Mouse (Mus musculus) forebrain, embryonic 13.5 days (tissue): ENCODE data around the gene Tmem160. TPM values are rescaled to one million over a fixed set of nuclear protein-coding genes. Genes with fewer than 3 reads are reported as not detected.

ENCODE experiments used
- ATAC-seq: fragments of 200-750 bp; cut with Nextera tagmentation; 2 replicates; pipeline ENCODE4 v1.8.0; 2017
- H3K27ac ChIP-seq: fragments of 300-500 bp; sonication (generic); 2 replicates; pipeline ENCODE4 v1.5.1; 2015; ENCODE audit warnings: inconsistent platforms, mild to moderate bottlenecking, moderate library complexity
- H3K27me3 ChIP-seq: fragments of 300-500 bp; sonication (generic); 2 replicates; pipeline ENCODE4 v1.6.1; 2015; ENCODE audit warnings: mild to moderate bottlenecking, inconsistent platforms
- H3K36me3 ChIP-seq: fragments of 300-500 bp; sonication (generic); 2 replicates; pipeline ENCODE4 v1.6.1; 2015; ENCODE audit warnings: mild to moderate bottlenecking, inconsistent platforms; ENCODE audit not compliant: poor library complexity, severe bottlenecking
- H3K4me1 ChIP-seq: fragments of 300-500 bp; sonication (generic); 2 replicates; pipeline ENCODE4 v1.6.1; 2015; ENCODE audit warnings: inconsistent platforms
- H3K4me2 ChIP-seq: fragments of 300-500 bp; sonication (generic); 2 replicates; pipeline ENCODE4 v1.6.1; 2015; ENCODE audit warnings: inconsistent platforms, mild to moderate bottlenecking, moderate library complexity
- H3K4me3 ChIP-seq: fragments of 300-500 bp; sonication (generic); 2 replicates; pipeline ENCODE4 v1.5.1; 2015; ENCODE audit warnings: mild to moderate bottlenecking, inconsistent platforms
- H3K9ac ChIP-seq: fragments of 300-500 bp; sonication (generic); 2 replicates; pipeline ENCODE4 v1.6.1; 2015; ENCODE audit warnings: mild to moderate bottlenecking, inconsistent platforms
- H3K9me3 ChIP-seq: fragments of 300-500 bp; sonication (generic); replicated peaks from 2 replicates; pipeline ENCODE4 v1.6.1; 2016; ENCODE audit warnings: inconsistent platforms
- WGBS: fragments of 180-500 bp; shearing (Covaris S2); methylation state at CpG from one replicate; pipeline ENCODE4 v1.1.7; 2015; 5-methylcytosine and 5-hydroxymethylcytosine counted together
- polyA plus RNA-seq: library from polyadenylated mRNA; unstranded; fragments of >200 nt; fragmentation: Nextera tagmentation; extraction: Ambion mirVana; gene quantifications from 2 replicates; pipeline ENCODE4 v1.2.1, GENCODE M21; 2015

The Tmem160 gene
- polyA plus RNA-seq, 1 experiment from 2014 or later: 56.4 TPM

- Histone ChIP-seq H3K4me2 (peak overlapping the region; percentile 92), H3K9ac (peak overlapping the region; percentile 76), H3K9me3 (no peaks in the 10 kb centered on the region), H3K36me3 (0 out of 2 replicates have a peak, but pooled peaks cover 17% of the 10 kb centered on the region), H3K27ac (peak overlapping the region; percentile 54), H3K4me3 (peak overlapping the region; percentile 77), H3K27me3 (0 out of 2 replicates have a peak, but pooled peaks cover 5% of the 10 kb centered on the region), H3K4me1 (peaks cover 11% of the 10 kb centered on the region)
- peak; percentile 81 for ATAC-seq
- WGBS: under 1% methylated on average over 23 of the region's 23 CpGs
Measured at GRCm38 (mm10) chr7:16453118-16453711, 636 bp downstream of the Tmem160 start.

DNA sequence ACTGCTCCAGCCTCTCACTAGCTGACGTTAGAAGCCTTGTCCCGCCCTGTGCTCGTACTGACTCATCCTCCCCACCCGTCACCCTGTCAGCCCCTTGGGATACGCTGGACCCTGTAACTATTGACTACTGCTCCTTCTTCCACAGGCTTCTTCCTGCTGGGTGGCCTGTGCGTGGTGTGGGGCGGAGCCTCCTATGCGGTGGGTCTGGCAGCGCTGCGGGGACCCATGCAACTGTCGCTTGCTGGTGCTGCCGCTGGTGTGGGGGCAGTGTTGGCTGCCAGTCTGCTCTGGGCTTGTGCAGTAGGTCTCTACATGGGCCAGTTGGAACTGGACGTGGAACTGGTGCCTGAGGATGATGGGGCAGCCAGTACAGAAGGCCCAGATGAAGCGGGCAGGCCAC, 2.4 kb downstream of the Tmem160 start:
- WGBS: 94% methylated on average over 14 of the region's 14 CpGs
- Histone ChIP-seq H3K27me3 (0 out of 2 replicates have a peak, but pooled peaks cover 5% of the 10 kb centered on the region), H3K4me3 (no peak overlapping the region), H3K4me2 (no peak overlapping the region), H3K36me3 (0 out of 2 replicates have a peak, but pooled peaks cover 17% of the 10 kb centered on the region), H3K9me3 (no peaks in the 10 kb centered on the region), H3K4me1 (peaks cover 11% of the 10 kb centered on the region), H3K27ac (no peak overlapping the region), H3K9ac (no peak overlapping the region)
- ATAC-seq: no peak

DNA sequence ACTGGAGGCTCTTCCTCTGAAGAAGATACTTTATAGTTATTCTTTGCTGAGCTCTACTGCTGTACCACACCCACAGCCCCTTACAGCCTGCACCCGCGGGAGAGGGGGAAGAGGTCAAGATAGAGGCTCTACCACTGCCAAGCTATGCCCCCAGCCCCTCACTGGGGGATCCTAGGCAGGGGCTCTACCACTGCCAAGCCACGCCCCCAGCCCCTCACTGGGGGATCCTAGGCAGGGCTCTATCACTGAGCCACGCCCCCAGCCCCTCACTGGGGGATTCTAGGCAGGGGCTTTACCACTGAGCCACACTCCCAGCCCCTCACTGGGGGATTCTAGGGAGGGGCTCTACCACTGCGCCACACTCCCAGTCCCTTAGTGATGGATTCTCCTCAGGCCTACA, 3.7 kb downstream of the Tmem160 start:
- H3K4me1 ChIP-seq: peaks cover 11% of the 10 kb centered on the region
- H3K9me3 ChIP-seq: no peaks in the 10 kb centered on the region
- no peak overlapping the region for H3K27ac ChIP-seq
- WGBS: 82% methylated on average over 5 of the region's 5 CpGs
- no peak overlapping the region for H3K9ac ChIP-seq
- H3K4me3 ChIP-seq: no peak overlapping the region
- 0 out of 2 replicates have a peak, but pooled peaks cover 17% of the 10 kb centered on the region for H3K36me3 ChIP-seq
- H3K4me2 ChIP-seq: no peak overlapping the region
- no peak for ATAC-seq
- H3K27me3 ChIP-seq: peaks cover 13% of the 10 kb centered on the region; the same call in 1 of the 2 replicates

DNA sequence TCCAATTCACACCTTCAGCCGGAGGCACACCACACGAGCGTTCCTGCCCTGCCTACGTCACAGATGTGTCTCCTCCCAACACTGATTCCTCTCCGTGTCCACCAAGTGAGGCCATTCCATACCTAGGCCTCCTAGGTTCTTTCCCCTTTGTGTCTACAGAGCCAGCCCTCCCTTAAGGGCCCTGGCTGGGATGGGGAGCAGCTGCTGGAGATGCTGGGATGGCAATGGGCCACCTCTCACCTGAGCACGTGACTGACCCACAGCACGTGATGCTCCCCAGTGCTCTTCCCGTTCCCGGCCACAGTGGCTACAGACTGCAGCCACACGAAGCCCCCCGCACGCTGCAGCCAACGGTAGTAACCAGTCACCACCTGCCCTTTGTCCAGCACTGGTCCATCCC, 8.0 kb downstream of the Tmem160 start:
- Histone ChIP-seq H3K9me3 (no peaks in the 10 kb centered on the region), H3K36me3 (0 out of 2 replicates have a peak, but pooled peaks cover 11% of the 10 kb centered on the region), H3K9ac (no peak overlapping the region), H3K4me1 (no peaks in the 10 kb centered on the region), H3K4me2 (no peak overlapping the region), H3K4me3 (no peak overlapping the region), H3K27ac (no peak overlapping the region), H3K27me3 (peaks cover 30% of the 10 kb centered on the region)
- no peak for ATAC-seq
- 71% methylated on average over 13 of the region's 13 CpGs for WGBS

DNA sequence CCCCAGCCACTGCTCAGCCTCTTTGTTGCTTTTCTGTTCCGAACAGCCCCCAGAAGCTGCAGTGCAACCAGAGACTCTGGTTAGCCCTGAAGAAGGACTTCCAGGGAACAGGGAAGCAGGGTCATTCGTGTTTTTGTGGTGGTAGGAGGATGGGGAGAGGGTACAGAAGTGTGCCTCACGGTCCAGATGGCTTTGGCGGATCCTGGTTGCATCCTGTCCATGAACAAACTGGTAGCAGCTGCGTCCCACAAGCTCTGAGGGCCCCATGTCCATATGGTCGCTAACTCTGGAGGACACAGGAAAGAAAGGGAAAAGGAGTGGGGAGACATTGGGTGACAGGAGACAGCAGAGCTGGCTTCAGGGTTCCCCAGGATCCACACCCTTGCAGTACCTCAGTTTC, 8.6 kb downstream of the Tmem160 start:
- H3K9ac ChIP-seq: no peak overlapping the region
- H3K4me3 ChIP-seq: no peak overlapping the region
- no peaks in the 10 kb centered on the region for H3K4me1 ChIP-seq
- no peak overlapping the region for H3K4me2 ChIP-seq
- H3K36me3 ChIP-seq: 0 out of 2 replicates have a peak, but pooled peaks cover 5% of the 10 kb centered on the region
- H3K27me3 ChIP-seq: peaks cover 30% of the 10 kb centered on the region
- H3K9me3 ChIP-seq: no peaks in the 10 kb centered on the region
- 59% methylated on average over 6 of the region's 6 CpGs for WGBS
- ATAC-seq: no peak
- no peak overlapping the region for H3K27ac ChIP-seq

GRCm38 (mm10) chr7:16461705-16462104, 9.1 kb downstream of the Tmem160 start:
- 78% methylated on average over 6 of the region's 6 CpGs for WGBS
- no peak overlapping the region for H3K4me2 ChIP-seq

DNA sequence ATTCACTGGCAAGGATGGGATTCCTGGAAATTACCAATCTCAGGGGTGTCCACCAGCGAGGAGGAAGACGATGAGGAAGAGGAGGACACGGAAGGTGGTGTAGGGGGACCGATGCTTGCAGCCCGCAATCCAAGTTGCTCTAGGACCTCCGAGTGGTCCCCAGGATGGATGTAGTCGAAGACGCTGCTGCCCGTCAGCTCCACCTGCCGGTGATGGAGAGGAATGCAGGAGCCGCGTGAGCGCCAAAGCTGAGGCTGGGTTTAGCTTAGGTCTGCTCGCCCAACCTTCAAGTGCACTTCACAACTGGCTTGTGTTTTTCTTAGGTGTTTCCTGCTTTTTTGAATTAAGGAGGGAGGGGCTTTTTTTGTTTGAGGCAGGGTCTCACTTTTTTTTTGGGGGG, 10.6 kb downstream of the Tmem160 start:
- Histone ChIP-seq H3K4me2 (no peak overlapping the region), H3K4me3 (no peak overlapping the region), H3K27me3 (peaks cover 34% of the 10 kb centered on the region), H3K4me1 (peaks cover 9% of the 10 kb centered on the region), H3K9me3 (no peaks in the 10 kb centered on the region), H3K36me3 (no peaks in the 10 kb centered on the region), H3K9ac (no peak overlapping the region), H3K27ac (no peak overlapping the region)
- 4% methylated on average over 14 of the region's 14 CpGs for WGBS
- peak; percentile 67 for ATAC-seq

More at GRCm38 (mm10) chr7:16461705-16462104, 9.1 kb downstream of the Tmem160 start:
- no peak overlapping the region for H3K4me3 ChIP-seq
- H3K9ac ChIP-seq: no peak overlapping the region
- no peaks in the 10 kb centered on the region for H3K36me3 ChIP-seq
- ATAC-seq: no peak
- H3K27me3 ChIP-seq: peaks cover 30% of the 10 kb centered on the region
- H3K4me1 ChIP-seq: no peaks in the 10 kb centered on the region
- H3K27ac ChIP-seq: no peak overlapping the region
- H3K9me3 ChIP-seq: no peaks in the 10 kb centered on the region

DNA sequence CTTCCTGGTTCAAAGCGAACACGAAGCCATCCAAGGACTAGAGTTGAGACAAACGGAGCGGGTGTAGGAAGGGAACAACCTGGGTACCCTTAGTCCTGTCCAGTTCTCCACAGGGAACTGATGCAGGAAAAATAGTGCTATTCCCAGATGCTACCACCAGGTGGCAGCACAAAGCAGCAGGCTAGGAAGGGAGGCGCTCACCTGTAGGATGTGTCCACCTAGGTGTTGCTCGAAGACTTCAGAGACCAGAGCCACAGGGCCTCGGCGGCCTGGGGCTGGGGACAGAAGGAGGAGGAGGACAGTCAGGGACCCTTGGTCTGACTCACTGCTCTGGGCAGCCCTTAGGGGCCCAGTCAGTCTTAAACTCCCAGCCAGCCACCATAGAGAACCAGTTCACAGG, 12.6 kb downstream of the Tmem160 start:
- no peak for ATAC-seq
- no peak overlapping the region for H3K9ac ChIP-seq
- no peak overlapping the region for H3K4me3 ChIP-seq
- peaks cover 15% of the 10 kb centered on the region for H3K4me1 ChIP-seq
- H3K9me3 ChIP-seq: no peaks in the 10 kb centered on the region
- 6% methylated on average over 8 of the region's 8 CpGs for WGBS
- peaks cover 53% of the 10 kb centered on the region for H3K27me3 ChIP-seq
- no peak overlapping the region for H3K4me2 ChIP-seq
- H3K36me3 ChIP-seq: no peaks in the 10 kb centered on the region
- no peak overlapping the region for H3K27ac ChIP-seq

DNA sequence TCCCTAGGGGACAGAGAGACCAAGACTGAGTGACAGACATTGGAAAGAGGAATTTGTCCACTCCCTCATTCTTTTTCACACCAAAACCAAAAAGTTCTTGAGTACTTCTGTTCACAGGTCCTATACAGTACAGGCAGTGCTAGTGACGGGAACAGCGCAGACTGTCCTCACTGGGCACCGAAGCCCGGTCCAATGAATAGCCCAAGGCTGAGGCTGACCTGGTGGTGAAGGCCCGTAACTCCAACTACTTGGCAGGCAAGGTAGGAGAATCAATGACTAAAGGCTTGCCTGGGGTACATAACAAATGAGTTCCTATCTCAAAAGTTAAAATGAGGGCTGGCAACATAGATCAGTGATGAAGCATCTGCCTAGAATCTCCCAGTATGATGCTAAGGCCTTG, 13.0 kb downstream of the Tmem160 start:
- Histone ChIP-seq H3K4me3 (no peak overlapping the region), H3K27ac (no peak overlapping the region), H3K4me2 (no peak overlapping the region), H3K9ac (no peak overlapping the region), H3K27me3 (peaks cover 54% of the 10 kb centered on the region), H3K36me3 (no peaks in the 10 kb centered on the region), H3K9me3 (no peaks in the 10 kb centered on the region), H3K4me1 (peaks cover 15% of the 10 kb centered on the region)
- 92% methylated on average over 5 of the region's 5 CpGs for whole genome bisulfite sequencing
- no peak for ATAC-seq

- no peak for ATAC-seq
- no peak overlapping the region for H3K27ac ChIP-seq
- 63% methylated on average over 4 of the region's 4 CpGs for WGBS
- no peaks in the 10 kb centered on the region for H3K36me3 ChIP-seq
- H3K4me1 ChIP-seq: peaks cover 15% of the 10 kb centered on the region
- H3K4me2 ChIP-seq: no peak overlapping the region
- no peaks in the 10 kb centered on the region for H3K9me3 ChIP-seq
- peaks cover 56% of the 10 kb centered on the region for H3K27me3 ChIP-seq
- H3K4me3 ChIP-seq: no peak overlapping the region
- H3K9ac ChIP-seq: no peak overlapping the region
Measured at GRCm38 (mm10) chr7:16466565-16466964, 14.0 kb downstream of the Tmem160 start.

GRCm38 (mm10) chr7:16468115-16468514, 15.5 kb downstream of the Tmem160 start:
- H3K27ac ChIP-seq: peak overlapping the region; percentile 28; the same call in 1 of the 2 replicates
- ATAC-seq: peak; percentile 37; the same call in 1 of the 2 replicates
- 0 out of 2 replicates have a peak overlapping the region, but pooled peaks have one; percentile 12 for H3K9ac ChIP-seq
- H3K4me3 ChIP-seq: no peak overlapping the region
- WGBS: 7% methylated on average over 5 of the region's 5 CpGs
- H3K4me1 ChIP-seq: peaks cover 23% of the 10 kb centered on the region
- H3K9me3 ChIP-seq: no peaks in the 10 kb centered on the region
- H3K27me3 ChIP-seq: peaks cover 57% of the 10 kb centered on the region
- no peaks in the 10 kb centered on the region for H3K36me3 ChIP-seq
- 0 out of 2 replicates have a peak overlapping the region, but pooled peaks have one; percentile 10 for H3K4me2 ChIP-seq

- Histone ChIP-seq H3K27ac (no peak overlapping the region), H3K4me2 (peak overlapping the region; percentile 40; the same call in 1 of the 2 replicates), H3K4me3 (no peak overlapping the region), H3K4me1 (peaks cover 42% of the 10 kb centered on the region), H3K27me3 (peaks cover 82% of the 10 kb centered on the region), H3K9ac (no peak overlapping the region), H3K36me3 (no peaks in the 10 kb centered on the region), H3K9me3 (no peaks in the 10 kb centered on the region)
- 35% methylated on average over 9 of the region's 9 CpGs for WGBS
- no peak for ATAC-seq
Measured at GRCm38 (mm10) chr7:16471549-16471948, 19.0 kb downstream of the Tmem160 start.
